Mouse (Mus musculus): Measurements from ENCODE around the gene Eif5a. TPM values are rescaled to one million over a fixed set of nuclear protein-coding genes. Genes with fewer than 3 reads are reported as not detected.

Gene Eif5a
- polyA plus RNA-seq, 1 experiment from 2014 or later: 1,181 TPM

GRCm38 (mm10) chr11:69947337-69948065 is 25.7 kb upstream of the Eif5a start:
- Histone ChIP-seq H3K9me3 (ENCODE audit: control insufficient read depth, low read length) (no peaks in the 10 kb centered on the region), H3K9ac (replicated peaks; ENCODE audit: low read depth, low read length) (peak overlapping the region; percentile 53), H3K4me2 (ENCODE audit: low read length) (peak overlapping the region; percentile 61), H3K36me3 (ENCODE audit: control insufficient read depth, insufficient read depth) (no peaks in the 10 kb centered on the region), H3K27ac (ENCODE audit: low read length) (peak overlapping the region; percentile 16; the same call in 1 of the 2 replicates), H3K4me3 (replicated peaks; ENCODE audit: low read length) (peak overlapping the region; percentile 53), H3K27me3 (replicated peaks; ENCODE audit: control insufficient read depth, insufficient read depth, low read length) (no peaks in the 10 kb centered on the region), H3K4me1 (replicated peaks; ENCODE audit: control insufficient read depth, insufficient read depth, low read length) (peaks cover 17% of the 10 kb centered on the region)
- ATAC-seq: peak; percentile 49
- WGBS: 2% methylated on average over 29 of the region's 29 CpGs

GRCm38 (mm10) chr11:69945997-69946891 is 24.5 kb upstream of the Eif5a start:
- no peak overlapping the region for H3K9ac ChIP-seq (replicated peaks; ENCODE audit: low read depth, low read length)
- H3K9me3 ChIP-seq (ENCODE audit: control insufficient read depth, low read length): no peaks in the 10 kb centered on the region
- WGBS: 91% methylated on average over 18 of the region's 18 CpGs
- ATAC-seq: no peak
- H3K4me2 ChIP-seq (ENCODE audit: low read length): no peak overlapping the region
- peaks cover 17% of the 10 kb centered on the region for H3K4me1 ChIP-seq (replicated peaks; ENCODE audit: control insufficient read depth, insufficient read depth, low read length)
- H3K36me3 ChIP-seq (ENCODE audit: control insufficient read depth, insufficient read depth): no peaks in the 10 kb centered on the region
- H3K27me3 ChIP-seq (replicated peaks; ENCODE audit: control insufficient read depth, insufficient read depth, low read length): no peaks in the 10 kb centered on the region
- H3K4me3 ChIP-seq (replicated peaks; ENCODE audit: low read length): no peak overlapping the region
- no peak overlapping the region for H3K27ac ChIP-seq (ENCODE audit: low read length)

- Histone ChIP-seq H3K27me3 (replicated peaks; ENCODE audit: control insufficient read depth, insufficient read depth, low read length) (no peaks in the 10 kb centered on the region), H3K9ac (replicated peaks; ENCODE audit: low read depth, low read length) (no peak overlapping the region), H3K36me3 (ENCODE audit: control insufficient read depth, insufficient read depth) (no peaks in the 10 kb centered on the region), H3K4me2 (ENCODE audit: low read length) (no peak overlapping the region), H3K4me3 (replicated peaks; ENCODE audit: low read length) (no peak overlapping the region), H3K9me3 (ENCODE audit: control insufficient read depth, low read length) (no peaks in the 10 kb centered on the region), H3K4me1 (replicated peaks; ENCODE audit: control insufficient read depth, insufficient read depth, low read length) (peaks cover 17% of the 10 kb centered on the region), H3K27ac (ENCODE audit: low read length) (no peak overlapping the region)
- 84% methylated on average over 13 of the region's 13 CpGs for WGBS
- no peak for ATAC-seq
Observed at GRCm38 (mm10) chr11:69945216-69945615, 23.5 kb upstream of the Eif5a start.

DNA sequence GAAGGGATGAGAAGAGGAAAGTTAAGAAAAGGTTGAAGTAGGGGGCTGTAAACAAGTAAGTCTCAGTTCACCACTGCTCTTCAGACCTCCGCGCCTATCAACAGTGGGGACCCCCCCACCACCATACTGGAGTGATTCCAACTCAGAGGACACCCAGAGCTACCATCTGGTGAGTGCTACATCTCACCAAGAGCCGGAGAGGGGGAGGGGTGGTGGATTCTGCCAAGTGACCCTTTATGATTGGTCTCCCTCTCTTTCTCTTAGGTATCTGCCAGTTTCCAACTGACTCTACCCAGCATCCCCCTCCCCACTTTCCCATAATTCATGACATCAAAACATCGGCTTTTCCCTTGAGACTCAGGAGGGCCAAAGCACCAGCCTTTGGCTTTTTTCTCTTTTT is 19.2 kb upstream of the Eif5a start:
- WGBS: 80% methylated on average over 4 of the region's 4 CpGs
- ATAC-seq: no peak

GRCm38 (mm10) chr11:69939731-69940130 is 18.0 kb upstream of the Eif5a start:
- no peak for ATAC-seq
- no peak overlapping the region for H3K9ac ChIP-seq (replicated peaks; ENCODE audit: low read depth, low read length)

More for the DNA sequence above, 19.2 kb upstream of the Eif5a start:
- no peaks in the 10 kb centered on the region for H3K36me3 ChIP-seq (ENCODE audit: control insufficient read depth, insufficient read depth)
- H3K9ac ChIP-seq (replicated peaks; ENCODE audit: low read depth, low read length): no peak overlapping the region
- no peak overlapping the region for H3K4me3 ChIP-seq (replicated peaks; ENCODE audit: low read length)
- H3K27me3 ChIP-seq (replicated peaks; ENCODE audit: control insufficient read depth, insufficient read depth, low read length): peaks cover 13% of the 10 kb centered on the region
- H3K4me1 ChIP-seq (replicated peaks; ENCODE audit: control insufficient read depth, insufficient read depth, low read length): peaks cover 9% of the 10 kb centered on the region
- H3K27ac ChIP-seq (ENCODE audit: low read length): no peak overlapping the region
- no peak overlapping the region for H3K4me2 ChIP-seq (ENCODE audit: low read length)
- H3K9me3 ChIP-seq (ENCODE audit: control insufficient read depth, low read length): no peaks in the 10 kb centered on the region

DNA sequence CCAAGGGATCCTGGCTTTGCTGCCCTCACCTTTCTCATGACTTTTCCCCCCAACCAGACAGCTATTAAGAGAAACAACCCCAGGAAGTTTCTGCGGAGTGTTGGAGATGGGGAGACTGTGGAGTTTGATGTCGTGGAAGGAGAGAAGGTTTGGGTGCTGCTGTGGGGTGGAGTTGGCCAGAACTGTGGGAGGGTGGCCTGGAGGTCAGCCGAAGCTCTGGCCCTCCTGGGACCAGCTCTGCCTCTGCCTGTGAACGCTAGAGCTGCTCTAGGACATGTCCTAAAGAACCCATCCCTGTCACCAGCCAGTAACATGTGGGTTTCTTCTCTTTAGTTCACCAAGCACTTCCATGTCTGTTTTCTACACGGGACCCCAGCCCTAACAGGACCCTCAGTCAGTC is 17.4 kb upstream of the Eif5a start:
- no peak for ATAC-seq
- H3K9me3 ChIP-seq (ENCODE audit: control insufficient read depth, low read length): no peaks in the 10 kb centered on the region

More at GRCm38 (mm10) chr11:69939731-69940130, 18.0 kb upstream of the Eif5a start:
- peaks cover 15% of the 10 kb centered on the region for H3K4me1 ChIP-seq (replicated peaks; ENCODE audit: control insufficient read depth, insufficient read depth, low read length)
- H3K4me3 ChIP-seq (replicated peaks; ENCODE audit: low read length): no peak overlapping the region
- WGBS: 94% methylated on average over 17 of the region's 17 CpGs
- peaks cover 13% of the 10 kb centered on the region for H3K27me3 ChIP-seq (replicated peaks; ENCODE audit: control insufficient read depth, insufficient read depth, low read length)
- no peaks in the 10 kb centered on the region for H3K36me3 ChIP-seq (ENCODE audit: control insufficient read depth, insufficient read depth)
- H3K27ac ChIP-seq (ENCODE audit: low read length): no peak overlapping the region
- H3K9me3 ChIP-seq (ENCODE audit: control insufficient read depth, low read length): no peaks in the 10 kb centered on the region
- H3K4me2 ChIP-seq (ENCODE audit: low read length): no peak overlapping the region

GRCm38 (mm10) chr11:69938401-69938979 is 16.7 kb upstream of the Eif5a start:
- Histone ChIP-seq H3K9me3 (ENCODE audit: control insufficient read depth, low read length) (no peaks in the 10 kb centered on the region), H3K27ac (ENCODE audit: low read length) (no peak overlapping the region), H3K4me1 (replicated peaks; ENCODE audit: control insufficient read depth, insufficient read depth, low read length) (peaks cover 22% of the 10 kb centered on the region), H3K4me3 (replicated peaks; ENCODE audit: low read length) (no peak overlapping the region), H3K36me3 (ENCODE audit: control insufficient read depth, insufficient read depth) (no peaks in the 10 kb centered on the region), H3K27me3 (replicated peaks; ENCODE audit: control insufficient read depth, insufficient read depth, low read length) (peaks cover 13% of the 10 kb centered on the region), H3K4me2 (ENCODE audit: low read length) (no peak overlapping the region), H3K9ac (replicated peaks; ENCODE audit: low read depth, low read length) (no peak overlapping the region)
- no peak for ATAC-seq
- 18% methylated on average over 9 of the region's 9 CpGs for WGBS

More for the DNA sequence above, 17.4 kb upstream of the Eif5a start:
- no peaks in the 10 kb centered on the region for H3K36me3 ChIP-seq (ENCODE audit: control insufficient read depth, insufficient read depth)
- H3K27me3 ChIP-seq (replicated peaks; ENCODE audit: control insufficient read depth, insufficient read depth, low read length): peaks cover 13% of the 10 kb centered on the region
- no peak overlapping the region for H3K27ac ChIP-seq (ENCODE audit: low read length)
- H3K4me3 ChIP-seq (replicated peaks; ENCODE audit: low read length): no peak overlapping the region
- 66% methylated on average over 5 of the region's 5 CpGs for WGBS
- H3K4me2 ChIP-seq (ENCODE audit: low read length): no peak overlapping the region
- peaks cover 19% of the 10 kb centered on the region for H3K4me1 ChIP-seq (replicated peaks; ENCODE audit: control insufficient read depth, insufficient read depth, low read length)
- H3K9ac ChIP-seq (replicated peaks; ENCODE audit: low read depth, low read length): no peak overlapping the region

DNA sequence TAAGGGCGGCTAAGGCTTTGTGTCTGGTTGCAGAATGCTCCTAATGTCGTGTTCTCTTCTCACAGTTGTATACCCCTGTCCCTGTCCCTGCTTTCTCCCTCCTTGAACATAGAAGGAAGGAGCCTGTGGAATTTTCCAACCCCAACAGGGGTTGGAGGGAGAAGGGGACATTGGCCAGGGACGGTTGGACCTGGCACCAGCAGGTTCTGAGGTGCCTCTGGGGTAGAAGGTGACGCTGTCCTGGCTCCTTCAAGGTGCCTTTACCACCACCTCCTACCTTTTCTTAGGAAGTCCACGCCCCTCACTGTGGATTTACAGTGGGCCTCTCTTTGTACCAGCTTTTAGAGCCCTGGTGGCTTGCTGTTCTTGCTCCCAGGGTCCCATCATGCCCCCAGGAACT is 16.1 kb upstream of the Eif5a start:
- no peak overlapping the region for H3K4me3 ChIP-seq (replicated peaks; ENCODE audit: low read length)
- H3K4me1 ChIP-seq (replicated peaks; ENCODE audit: control insufficient read depth, insufficient read depth, low read length): peaks cover 22% of the 10 kb centered on the region
- WGBS: 68% methylated on average over 5 of the region's 5 CpGs
- H3K4me2 ChIP-seq (ENCODE audit: low read length): no peak overlapping the region
- no peaks in the 10 kb centered on the region for H3K36me3 ChIP-seq (ENCODE audit: control insufficient read depth, insufficient read depth)
- H3K27me3 ChIP-seq (replicated peaks; ENCODE audit: control insufficient read depth, insufficient read depth, low read length): peaks cover 13% of the 10 kb centered on the region
- H3K9me3 ChIP-seq (ENCODE audit: control insufficient read depth, low read length): no peaks in the 10 kb centered on the region
- no peak for ATAC-seq
- no peak overlapping the region for H3K27ac ChIP-seq (ENCODE audit: low read length)
- H3K9ac ChIP-seq (replicated peaks; ENCODE audit: low read depth, low read length): no peak overlapping the region

DNA sequence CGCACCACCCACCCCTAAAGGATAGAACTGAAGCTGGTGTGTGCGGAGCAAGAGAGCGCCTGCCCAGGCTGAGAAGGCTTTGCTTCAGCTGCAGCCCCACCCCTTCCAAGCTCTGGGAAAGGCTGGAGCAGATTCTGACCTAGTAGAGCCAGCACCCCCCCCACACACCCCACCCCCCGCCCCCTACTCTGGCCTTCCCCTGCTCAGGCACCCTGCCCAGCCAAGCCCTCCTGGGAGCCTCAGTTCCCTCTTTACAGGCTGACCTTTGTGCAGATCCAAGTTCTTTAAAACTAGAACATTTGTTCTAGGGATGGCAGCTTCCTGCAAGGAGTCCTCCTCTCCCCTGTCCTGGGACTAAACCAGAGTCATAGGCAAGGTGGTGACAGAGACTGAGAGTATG is 15.6 kb upstream of the Eif5a start:
- no peak overlapping the region for H3K9ac ChIP-seq (replicated peaks; ENCODE audit: low read depth, low read length)
- H3K4me1 ChIP-seq (replicated peaks; ENCODE audit: control insufficient read depth, insufficient read depth, low read length): peaks cover 22% of the 10 kb centered on the region
- no peak overlapping the region for H3K27ac ChIP-seq (ENCODE audit: low read length)
- no peak overlapping the region for H3K4me2 ChIP-seq (ENCODE audit: low read length)
- no peaks in the 10 kb centered on the region for H3K36me3 ChIP-seq (ENCODE audit: control insufficient read depth, insufficient read depth)
- no peaks in the 10 kb centered on the region for H3K9me3 ChIP-seq (ENCODE audit: control insufficient read depth, low read length)
- ATAC-seq: no peak
- WGBS: 32% methylated on average over 4 of the region's 4 CpGs
- peaks cover 13% of the 10 kb centered on the region for H3K27me3 ChIP-seq (replicated peaks; ENCODE audit: control insufficient read depth, insufficient read depth, low read length)
- no peak overlapping the region for H3K4me3 ChIP-seq (replicated peaks; ENCODE audit: low read length)
